Mouse (Mus musculus) adrenal gland, postnatal 10 days (tissue): ENCODE data around the gene Ercc4. TPM values are rescaled to one million over a fixed set of nuclear protein-coding genes. Genes with fewer than 3 reads are reported as not detected.
A peak's percentile ranks its signal among the peaks of the same experiment; 100 is the strongest.

Experiments used
- DNase-seq: peaks from one replicate; pipeline ENCODE4 v3.0.0; 2021; ENCODE audit warnings: mixed read lengths
- total RNA-seq, 2 experiments: library from RNA; stranded (reverse); gene quantifications; 2 replicates each; pipeline ENCODE4 v1.2.3; 2021

The Ercc4 gene
- total RNA-seq, 2 experiments from 2014 or later: 12.0 to 17.0 TPM

- DNase-seq: no peak
Measured at GRCm38 (mm10) chr16:13147810-13148555, 38.5 kb downstream of the Ercc4 start.

- no peak for DNase-seq
Measured at GRCm38 (mm10) chr16:13149950-13150349, 40.5 kb downstream of the Ercc4 start.

GRCm38 (mm10) chr16:13150790-13151189 lies 41.3 kb downstream of the Ercc4 start:
- no peak for DNase-seq

- no peak for DNase-seq
Measured at GRCm38 (mm10) chr16:13152475-13152874, 43.0 kb downstream of the Ercc4 start.

- no peak for DNase-seq
Measured at GRCm38 (mm10) chr16:13153215-13153614, 43.7 kb downstream of the Ercc4 start.

GRCm38 (mm10) chr16:13154352-13154751 lies 44.9 kb downstream of the Ercc4 start:
- no peak for DNase-seq

GRCm38 (mm10) chr16:13157314-13157713 lies 47.8 kb downstream of the Ercc4 start:
- DNase-seq: peak; percentile 15

- DNase-seq: no peak
Measured at GRCm38 (mm10) chr16:13158153-13158670, 48.7 kb downstream of the Ercc4 start.

- peak; percentile 16 for DNase-seq
Measured at GRCm38 (mm10) chr16:13158906-13159889, 49.7 kb downstream of the Ercc4 start.

- peak; percentile 96 for DNase-seq
Measured at GRCm38 (mm10) chr16:13159927-13160644, 50.6 kb downstream of the Ercc4 start.

GRCm38 (mm10) chr16:13161516-13161915 lies 52.0 kb downstream of the Ercc4 start:
- no peak for DNase-seq

- no peak for DNase-seq
Measured at GRCm38 (mm10) chr16:13167731-13168130, 58.2 kb downstream of the Ercc4 start.

GRCm38 (mm10) chr16:13173055-13173742 lies 63.7 kb downstream of the Ercc4 start:
- DNase-seq: no peak

GRCm38 (mm10) chr16:13182526-13182925 lies 73.0 kb downstream of the Ercc4 start:
- no peak for DNase-seq

GRCm38 (mm10) chr16:13183182-13183742 lies 73.8 kb downstream of the Ercc4 start:
- no peak for DNase-seq

- no peak for DNase-seq
Measured at GRCm38 (mm10) chr16:13184381-13184780, 74.9 kb downstream of the Ercc4 start.

GRCm38 (mm10) chr16:13189430-13190107 lies 80.1 kb downstream of the Ercc4 start:
- DNase-seq: peak; percentile 35

- no peak for DNase-seq
Measured at GRCm38 (mm10) chr16:13190471-13190870, 81.0 kb downstream of the Ercc4 start.

- DNase-seq: no peak
Measured at GRCm38 (mm10) chr16:13191166-13191565, 81.7 kb downstream of the Ercc4 start.

- no peak for DNase-seq
Measured at GRCm38 (mm10) chr16:13193663-13194071, 84.2 kb downstream of the Ercc4 start.

- no peak for DNase-seq
Measured at GRCm38 (mm10) chr16:13194882-13195281, 85.4 kb downstream of the Ercc4 start.
